Mouse (Mus musculus) liver, embryonic 14.5 days (tissue): ENCODE results near the gene Ankrd44. TPM values are rescaled to one million over a fixed set of nuclear protein-coding genes. Genes with fewer than 3 reads are reported as not detected.

Source experiments
- ATAC-seq: fragments of 200-750 bp; cut with Nextera tagmentation; 2 replicates; pipeline ENCODE4 v1.8.0; 2017; ENCODE audit warnings: moderate number of reproducible peaks, mild to moderate bottlenecking, moderate library complexity; ENCODE audit not compliant: insufficient read depth
- DNase-seq, 3 experiments: peaks; one replicate each; pipeline ENCODE4 v3.0.0-alpha.2; 2012 to 2013; ENCODE audit warnings: low read depth in 3 of 3, low spot score in 3 of 3
- H3K27ac ChIP-seq: fragments of 300-500 bp; sonication (generic); 2 replicates; pipeline ENCODE4 v1.5.1; 2014; ENCODE audit warnings: moderate library complexity, mild to moderate bottlenecking, control low read depth, inconsistent platforms
- H3K27me3 ChIP-seq: fragments of 300-500 bp; sonication (generic); 2 replicates; pipeline ENCODE4 v1.6.1; 2014; ENCODE audit warnings: mild to moderate bottlenecking, low read length, moderate library complexity; ENCODE audit not compliant: control insufficient read depth, insufficient read depth
- H3K36me3 ChIP-seq: fragments of 300-500 bp; sonication (generic); replicated peaks from 2 replicates; pipeline ENCODE4 v1.6.1; 2014; ENCODE audit warnings: low read depth; ENCODE audit not compliant: control insufficient read depth, insufficient read depth
- H3K4me1 ChIP-seq, 2 experiments: fragments of 200-500 bp in 1 of 2; fragments of 300-500 bp in 1 of 2; sonication (generic) in 1 of 2; replicated peaks; 2 replicates each; pipeline ENCODE4 v1.6.1; 2012 to 2014; ENCODE audit warnings: antibody characterized with exemption in 1 of 2, inconsistent platforms in 1 of 2, low read length in 1 of 2; ENCODE audit not compliant: control insufficient read depth in 2 of 2, insufficient read depth in 2 of 2
- H3K4me2 ChIP-seq: fragments of 300-500 bp; sonication (generic); 2 replicates; pipeline ENCODE4 v1.6.1; 2014; ENCODE audit warnings: low read depth, mild to moderate bottlenecking, control low read depth, moderate library complexity
- H3K4me3 ChIP-seq, 2 experiments: fragments of 200-500 bp in 1 of 2; fragments of 300-500 bp in 1 of 2; sonication (generic) in 1 of 2; 2 replicates each; pipeline ENCODE4 v1.5.1; 2012 to 2014; ENCODE audit warnings: low read depth in 2 of 2, low read length in 2 of 2, mild to moderate bottlenecking in 2 of 2, control low read depth in 1 of 2, inconsistent platforms in 1 of 2, moderate library complexity in 1 of 2; ENCODE audit not compliant: insufficient read depth in 1 of 2
- H3K9ac ChIP-seq: fragments of 300-500 bp; sonication (generic); replicated peaks from 2 replicates; pipeline ENCODE4 v1.6.1; 2014; ENCODE audit warnings: mild to moderate bottlenecking, control low read depth, moderate library complexity
- H3K9me3 ChIP-seq: fragments of 300-500 bp; sonication (generic); 2 replicates; pipeline ENCODE4 v1.6.1; 2016; ENCODE audit warnings: low read length, mixed read lengths; ENCODE audit not compliant: control insufficient read depth
- CTCF ChIP-seq: IDR thresholded peaks from 2 replicates; pipeline ENCODE4 v1.5.1; 2016; ENCODE audit warnings: antibody characterized with exemption, low read depth, control low read depth
- EP300 ChIP-seq: IDR thresholded peaks from 2 replicates; pipeline ENCODE4 v1.6.1; 2016; ENCODE audit warnings: antibody characterized with exemption, low read depth
- WGBS: fragments of 180-500 bp; shearing (Covaris S2); extraction: QIAGEN DNeasy Blood & Tissue Kit; methylation state at CpG from one replicate; pipeline ENCODE4 v1.1.7; 2014; ENCODE audit not compliant: insufficient replicate concordance; 5-methylcytosine and 5-hydroxymethylcytosine counted together
- polyA plus RNA-seq, 2 experiments: library from polyadenylated mRNA; depleted of rRNA in 1 of 2; stranded (reverse) in 1 of 2; unstranded in 1 of 2; fragments of >200 nt; fragmentation: Nextera tagmentation in 1 of 2; extraction: Ambion mirVana in 1 of 2; gene quantifications; 2 replicates each; pipeline versions ENCODE4 v1.2.1 to v1.2.3; 2012 to 2014

Ankrd44 gene
- polyA plus RNA-seq, 2 experiments, result 4.2 to 6.1 TPM

- H3K9ac ChIP-seq, result no peak overlapping the region
- peak in 1 of 3 experiments; percentile 6 for DNase-seq
- H3K27me3 ChIP-seq, result no peaks in the 10 kb centered on the region
- H3K4me2 ChIP-seq, result no peak overlapping the region
- WGBS, result 21% methylated on average over 8 of the region's 8 CpGs
- no peaks in the 10 kb centered on the region for H3K36me3 ChIP-seq
- no peak overlapping the region for H3K27ac ChIP-seq
- H3K4me1 ChIP-seq, result no peaks in the 10 kb centered on the region
- TF ChIP-seq CTCF (no peak), EP300 (no peak)
- H3K4me3 ChIP-seq, result no peak overlapping the region
- no peak for ATAC-seq
- no peaks in the 10 kb centered on the region for H3K9me3 ChIP-seq
These were observed 178.3 kb downstream of the Ankrd44 start for GRCm38 (mm10) chr1:54747785-54748420.

GRCm38 (mm10) chr1:54745666-54746065 lies 180.5 kb downstream of the Ankrd44 start:
- ATAC-seq (no peak), DNase-seq (no peak)
- Histone ChIP-seq H3K27me3 (no peaks in the 10 kb centered on the region), H3K27ac (no peak overlapping the region), H3K9me3 (no peaks in the 10 kb centered on the region), H3K9ac (no peak overlapping the region), H3K4me1 (no peaks in the 10 kb centered on the region), H3K4me3 (no peak overlapping the region), H3K36me3 (no peaks in the 10 kb centered on the region), H3K4me2 (no peak overlapping the region)
- no peak for TF ChIP-seq EP300
- no peak for TF ChIP-seq CTCF

GRCm38 (mm10) chr1:54744171-54744570 lies 182.0 kb downstream of the Ankrd44 start:
- WGBS, result 66% methylated on average over 5 of the region's 5 CpGs
- no peaks in the 10 kb centered on the region for H3K27me3 ChIP-seq
- DNase-seq, result no peak
- H3K4me1 ChIP-seq, result no peaks in the 10 kb centered on the region
- ATAC-seq, result no peak
- no peak overlapping the region for H3K4me2 ChIP-seq
- TF ChIP-seq CTCF, result no peak
- TF ChIP-seq EP300, result no peak
- no peak overlapping the region for H3K27ac ChIP-seq
- H3K9me3 ChIP-seq, result no peaks in the 10 kb centered on the region
- H3K36me3 ChIP-seq, result no peaks in the 10 kb centered on the region
- H3K4me3 ChIP-seq, result no peak overlapping the region
- H3K9ac ChIP-seq, result no peak overlapping the region

- 65% methylated on average over 8 of the region's 8 CpGs for WGBS
- ATAC-seq, result no peak
- no peaks in the 10 kb centered on the region for H3K27me3 ChIP-seq
These were observed 183.1 kb downstream of the Ankrd44 start for GRCm38 (mm10) chr1:54743072-54743471.

GRCm38 (mm10) chr1:54740936-54741335 lies 185.3 kb downstream of the Ankrd44 start:
- Histone ChIP-seq H3K4me3 (no peak overlapping the region), H3K36me3 (no peaks in the 10 kb centered on the region), H3K9me3 (no peaks in the 10 kb centered on the region), H3K9ac (no peak overlapping the region), H3K27ac (no peak overlapping the region), H3K27me3 (no peaks in the 10 kb centered on the region), H3K4me1 (no peaks in the 10 kb centered on the region), H3K4me2 (no peak overlapping the region)
- WGBS, result 54% methylated on average over 5 of the region's 5 CpGs
- ATAC-seq (no peak), DNase-seq (no peak)
- TF ChIP-seq CTCF (no peak), EP300 (no peak)

More at GRCm38 (mm10) chr1:54743072-54743471, 183.1 kb downstream of the Ankrd44 start:
- Histone ChIP-seq H3K9ac (no peak overlapping the region), H3K4me1 (no peaks in the 10 kb centered on the region), H3K9me3 (no peaks in the 10 kb centered on the region), H3K36me3 (no peaks in the 10 kb centered on the region), H3K4me3 (no peak overlapping the region), H3K4me2 (no peak overlapping the region), H3K27ac (no peak overlapping the region)
- no peak for DNase-seq
- no peak for TF ChIP-seq EP300
- no peak for TF ChIP-seq CTCF
